Mouse (Mus musculus): ENCODE results near the gene Lyrm9. TPM values are rescaled to one million over a fixed set of nuclear protein-coding genes. Genes with fewer than 3 reads are reported as not detected.

Lyrm9 gene
- polyA plus RNA-seq, 1 experiment = 24.9 TPM

DNA sequence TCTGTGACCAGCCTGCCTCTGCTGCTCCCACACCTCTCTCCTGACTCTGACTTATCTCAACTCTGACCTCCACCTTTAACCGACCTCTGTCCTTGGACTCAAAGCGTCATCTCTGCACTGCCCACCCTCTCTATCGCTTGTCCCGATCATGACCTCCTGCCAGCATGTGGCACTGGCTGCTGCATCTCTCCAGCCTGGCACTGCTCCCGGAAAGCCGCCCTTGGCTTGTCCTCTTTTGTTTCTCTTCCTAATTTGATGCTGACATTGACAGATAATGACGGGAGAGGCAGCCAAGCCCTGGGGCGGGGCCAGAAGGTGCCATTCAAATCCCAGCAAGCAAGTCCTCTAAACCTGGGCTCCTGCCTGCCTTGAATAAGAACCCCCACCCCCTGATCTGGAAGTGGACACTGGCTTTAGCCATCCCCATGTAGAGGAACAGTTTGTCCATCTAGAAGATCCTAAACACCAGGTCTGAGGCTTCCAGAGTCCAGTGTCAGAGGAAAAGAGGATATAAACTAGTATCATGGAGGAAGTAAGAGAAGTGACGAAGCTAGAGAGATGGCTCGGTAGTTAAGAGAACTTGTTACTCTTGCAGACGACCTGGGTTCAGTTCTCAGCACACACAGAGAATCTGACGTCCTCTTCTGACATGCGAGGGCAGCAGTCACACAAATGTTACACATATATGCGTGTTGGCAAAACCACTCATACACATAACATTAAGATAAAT lies 22.6 kb upstream of the Lyrm9 start:
- Histone ChIP-seq H3K36me3 (ENCODE audit: control insufficient read depth, insufficient read depth, low read length) (no peaks in the 10 kb centered on the region), H3K4me1 (ENCODE audit: control insufficient read depth, insufficient read depth, low read length) (no peaks in the 10 kb centered on the region), H3K4me3 (ENCODE audit: insufficient read depth, low read depth, low read length) (no peak overlapping the region), H3K27ac (ENCODE audit: insufficient read depth, low read depth, low read length) (no peak overlapping the region), H3K27me3 (replicated peaks; ENCODE audit: control insufficient read depth, insufficient read depth, low read length) (no peaks in the 10 kb centered on the region)
- no peak for TF ChIP-seq CTCF (conservative IDR thresholded peaks at IDR 0.05; ENCODE audit: insufficient read depth, insufficient read length, low read depth, low read length)
- TF ChIP-seq POLR2A (IDR thresholded peaks at IDR 0.05; ENCODE audit: low read depth, low read length) = no peak
- peak; percentile 52 for DNase-seq
- WGBS = 54% methylated on average over 14 of the region's 14 CpGs

DNA sequence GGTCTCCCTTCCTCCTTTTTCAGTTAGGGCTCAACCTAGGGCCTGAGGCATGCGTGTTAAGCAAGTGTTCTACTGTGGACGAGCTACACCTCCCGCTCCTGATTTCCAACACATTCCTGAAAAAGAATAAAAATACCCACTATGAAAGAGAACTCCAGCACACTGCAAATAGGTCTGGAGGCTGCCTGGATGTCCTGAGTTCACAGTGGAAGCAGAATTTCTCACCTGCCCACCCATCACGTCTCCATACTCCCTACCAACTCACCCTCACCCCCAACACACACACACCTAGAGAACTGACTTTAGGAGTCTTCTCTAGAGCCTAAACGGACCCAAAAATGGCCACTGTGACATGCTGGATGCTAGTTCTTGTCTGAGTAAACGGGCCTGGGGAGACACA lies 21.8 kb upstream of the Lyrm9 start:
- Histone ChIP-seq H3K27me3 (replicated peaks; ENCODE audit: control insufficient read depth, insufficient read depth, low read length) (no peaks in the 10 kb centered on the region), H3K27ac (ENCODE audit: insufficient read depth, low read depth, low read length) (no peak overlapping the region), H3K36me3 (ENCODE audit: control insufficient read depth, insufficient read depth, low read length) (no peaks in the 10 kb centered on the region), H3K4me1 (ENCODE audit: control insufficient read depth, insufficient read depth, low read length) (no peaks in the 10 kb centered on the region), H3K4me3 (ENCODE audit: insufficient read depth, low read depth, low read length) (no peak overlapping the region)
- TF ChIP-seq CTCF (conservative IDR thresholded peaks at IDR 0.05; ENCODE audit: insufficient read depth, insufficient read length, low read depth, low read length) (no peak), POLR2A (IDR thresholded peaks at IDR 0.05; ENCODE audit: low read depth, low read length) (no peak)
- 91% methylated on average over 6 of the region's 6 CpGs for WGBS
- DNase-seq = no peak

DNA sequence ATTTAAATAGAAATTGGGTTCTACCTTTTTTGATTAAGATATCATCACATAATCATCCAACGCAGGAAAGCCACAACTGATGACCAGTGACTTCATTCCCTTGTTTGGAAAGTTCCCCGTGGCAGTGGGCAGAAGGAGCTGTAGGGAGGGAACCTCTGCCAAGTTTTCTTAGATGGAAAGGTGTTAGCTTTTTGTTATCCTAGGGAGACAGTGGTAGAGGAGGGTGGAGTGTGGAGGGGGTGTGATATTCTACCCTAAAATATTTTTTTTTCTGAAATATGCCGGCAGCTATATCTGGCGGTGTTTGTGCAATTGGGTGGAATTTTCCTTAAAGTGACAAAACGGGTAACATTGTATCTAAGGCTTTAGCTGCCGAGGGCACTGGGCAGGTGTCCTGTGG lies 21.2 kb upstream of the Lyrm9 start:
- Histone ChIP-seq H3K36me3 (ENCODE audit: control insufficient read depth, insufficient read depth, low read length) (no peaks in the 10 kb centered on the region), H3K4me1 (ENCODE audit: control insufficient read depth, insufficient read depth, low read length) (no peaks in the 10 kb centered on the region), H3K4me3 (ENCODE audit: insufficient read depth, low read depth, low read length) (no peak overlapping the region), H3K27me3 (replicated peaks; ENCODE audit: control insufficient read depth, insufficient read depth, low read length) (no peaks in the 10 kb centered on the region), H3K27ac (ENCODE audit: insufficient read depth, low read depth, low read length) (no peak overlapping the region)
- WGBS = 86% methylated on average over 6 of the region's 6 CpGs
- DNase-seq = no peak
- TF ChIP-seq CTCF (conservative IDR thresholded peaks at IDR 0.05; ENCODE audit: insufficient read depth, insufficient read length, low read depth, low read length) (no peak), POLR2A (IDR thresholded peaks at IDR 0.05; ENCODE audit: low read depth, low read length) (no peak)

DNA sequence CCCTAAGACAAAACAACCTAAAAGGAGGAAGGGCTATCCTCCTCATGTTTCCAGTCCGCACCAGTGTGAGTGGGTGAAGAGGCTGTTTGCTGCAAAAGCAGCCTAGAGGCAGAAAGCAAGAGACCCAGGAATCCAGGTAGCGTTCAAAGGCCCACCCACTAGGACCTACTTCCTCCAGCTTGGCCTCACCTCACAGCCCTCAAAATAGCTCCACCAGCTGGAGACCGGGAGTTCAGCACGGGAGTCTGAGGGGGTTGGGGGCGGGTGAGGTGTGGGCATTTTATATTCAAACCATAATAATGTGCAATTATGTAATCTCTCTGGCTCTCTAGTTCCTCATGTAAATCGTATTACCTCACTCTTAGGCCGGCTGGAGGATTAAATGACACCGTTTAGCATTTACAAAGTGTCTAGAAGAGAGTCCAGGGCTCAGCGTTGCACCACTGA lies 20.7 kb upstream of the Lyrm9 start:
- Histone ChIP-seq H3K4me3 (ENCODE audit: insufficient read depth, low read depth, low read length) (no peak overlapping the region), H3K4me1 (ENCODE audit: control insufficient read depth, insufficient read depth, low read length) (no peaks in the 10 kb centered on the region), H3K27me3 (replicated peaks; ENCODE audit: control insufficient read depth, insufficient read depth, low read length) (no peaks in the 10 kb centered on the region), H3K36me3 (ENCODE audit: control insufficient read depth, insufficient read depth, low read length) (no peaks in the 10 kb centered on the region), H3K27ac (ENCODE audit: insufficient read depth, low read depth, low read length) (no peak overlapping the region)
- 54% methylated on average over 9 of the region's 9 CpGs for WGBS
- TF ChIP-seq CTCF (conservative IDR thresholded peaks at IDR 0.05; ENCODE audit: insufficient read depth, insufficient read length, low read depth, low read length) (no peak), POLR2A (IDR thresholded peaks at IDR 0.05; ENCODE audit: low read depth, low read length) (no peak)
- no peak for DNase-seq

DNA sequence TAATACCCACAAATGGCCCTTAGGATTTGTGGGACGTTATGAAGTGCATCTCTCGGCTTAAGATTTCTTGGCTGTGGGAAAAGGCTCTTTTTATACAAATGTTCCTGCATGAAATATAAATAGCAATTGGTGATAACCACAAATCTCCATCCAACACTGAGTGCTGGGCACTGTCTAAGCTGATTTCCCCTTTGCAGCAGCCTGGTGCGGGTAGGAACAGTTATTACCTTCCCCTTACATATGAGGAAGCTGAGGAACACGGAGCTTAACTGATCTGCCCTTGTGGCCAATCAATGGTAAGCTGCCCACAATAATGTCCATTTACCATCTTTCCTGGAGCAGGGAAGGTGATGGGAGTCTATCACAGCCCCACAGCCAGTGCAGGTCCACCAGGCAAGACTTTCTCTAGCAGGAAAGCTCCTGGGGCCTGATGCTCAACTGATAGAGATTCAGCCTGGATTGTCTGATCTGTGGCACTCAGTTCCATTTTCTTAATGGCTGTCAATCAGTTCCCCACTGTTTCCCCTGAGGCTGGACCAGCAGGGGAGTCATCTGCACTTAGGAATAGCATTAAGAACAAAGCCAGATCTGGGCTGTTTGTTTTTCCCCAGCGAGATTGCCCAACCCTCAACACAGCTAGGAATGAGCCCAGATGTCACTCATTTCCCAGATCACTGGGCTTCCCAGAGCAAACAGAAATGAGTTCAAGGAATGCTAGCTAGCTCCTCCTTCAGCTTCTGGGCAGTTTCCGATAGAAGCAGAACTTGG lies 18.9 kb upstream of the Lyrm9 start:
- DNase-seq = no peak
- TF ChIP-seq CTCF (conservative IDR thresholded peaks at IDR 0.05; ENCODE audit: insufficient read depth, insufficient read length, low read depth, low read length) = no peak
- TF ChIP-seq POLR2A (IDR thresholded peaks at IDR 0.05; ENCODE audit: low read depth, low read length) = no peak
- H3K4me1 ChIP-seq (ENCODE audit: control insufficient read depth, insufficient read depth, low read length) = no peaks in the 10 kb centered on the region
- H3K4me3 ChIP-seq (ENCODE audit: insufficient read depth, low read depth, low read length) = no peak overlapping the region
- no peaks in the 10 kb centered on the region for H3K36me3 ChIP-seq (ENCODE audit: control insufficient read depth, insufficient read depth, low read length)
- H3K27me3 ChIP-seq (replicated peaks; ENCODE audit: control insufficient read depth, insufficient read depth, low read length) = no peaks in the 10 kb centered on the region
- 75% methylated on average over 6 of the region's 6 CpGs for WGBS
- no peak overlapping the region for H3K27ac ChIP-seq (ENCODE audit: insufficient read depth, low read depth, low read length)

DNA sequence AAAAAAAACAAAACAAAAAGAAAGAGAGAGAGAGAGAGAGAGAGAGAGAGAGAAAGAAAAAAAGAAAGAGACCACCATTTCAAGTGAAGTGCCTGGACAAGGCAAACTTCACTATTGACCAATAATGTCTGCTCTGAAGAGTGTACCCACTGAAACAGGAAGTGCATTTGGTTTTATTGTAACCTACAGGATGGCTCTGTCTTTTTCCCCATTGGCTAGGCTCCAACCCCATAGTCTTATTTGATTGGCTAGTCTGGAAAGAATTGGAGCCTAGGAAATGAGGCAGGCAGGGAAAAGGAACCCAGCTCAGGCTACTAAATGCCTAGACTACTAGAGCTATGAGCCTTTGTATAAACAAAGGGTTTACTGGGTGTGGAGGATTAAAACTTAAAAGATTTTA lies 17.0 kb upstream of the Lyrm9 start:
- H3K4me1 ChIP-seq (ENCODE audit: control insufficient read depth, insufficient read depth, low read length) = no peaks in the 10 kb centered on the region; the same call in 1 of the 2 replicates
- H3K27ac ChIP-seq (ENCODE audit: insufficient read depth, low read depth, low read length) = no peak overlapping the region
- no peak overlapping the region for H3K4me3 ChIP-seq (ENCODE audit: insufficient read depth, low read depth, low read length)
- no peak for DNase-seq
- no peaks in the 10 kb centered on the region for H3K27me3 ChIP-seq (replicated peaks; ENCODE audit: control insufficient read depth, insufficient read depth, low read length)
- no peaks in the 10 kb centered on the region for H3K36me3 ChIP-seq (ENCODE audit: control insufficient read depth, insufficient read depth, low read length)
- TF ChIP-seq CTCF (conservative IDR thresholded peaks at IDR 0.05; ENCODE audit: insufficient read depth, insufficient read length, low read depth, low read length) = no peak
- no peak for TF ChIP-seq POLR2A (IDR thresholded peaks at IDR 0.05; ENCODE audit: low read depth, low read length)

DNA sequence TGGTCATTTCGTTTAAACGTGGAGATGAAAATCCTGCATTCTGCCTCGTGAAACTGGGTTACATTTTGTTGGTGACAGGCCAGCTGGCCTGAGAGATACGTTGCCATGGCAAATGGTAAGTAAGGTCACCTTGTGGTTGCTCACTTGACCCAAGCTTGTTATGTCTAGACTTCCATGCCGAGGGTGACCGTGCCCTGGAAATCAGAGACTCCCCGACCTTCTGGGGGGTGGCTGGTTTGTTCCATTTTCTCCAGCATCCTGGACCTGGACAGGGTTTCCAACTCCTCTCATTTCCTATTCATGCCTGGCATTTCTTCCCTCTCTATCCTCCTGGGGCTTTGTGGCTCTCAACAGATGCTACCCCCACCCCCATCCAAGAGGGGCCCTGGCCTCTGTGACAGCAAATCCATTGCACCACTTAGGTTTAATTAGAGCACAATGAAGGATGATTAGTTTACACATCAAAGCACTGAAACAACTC lies 11.9 kb upstream of the Lyrm9 start:
- Histone ChIP-seq H3K27me3 (replicated peaks; ENCODE audit: control insufficient read depth, insufficient read depth, low read length) (no peaks in the 10 kb centered on the region), H3K36me3 (ENCODE audit: control insufficient read depth, insufficient read depth, low read length) (no peaks in the 10 kb centered on the region), H3K4me1 (ENCODE audit: control insufficient read depth, insufficient read depth, low read length) (no peaks in the 10 kb centered on the region; the same call in 1 of the 2 replicates), H3K4me3 (ENCODE audit: insufficient read depth, low read depth, low read length) (no peak overlapping the region), H3K27ac (ENCODE audit: insufficient read depth, low read depth, low read length) (no peak overlapping the region)
- WGBS = 34% methylated on average over 7 of the region's 7 CpGs
- TF ChIP-seq CTCF (conservative IDR thresholded peaks at IDR 0.05; ENCODE audit: insufficient read depth, insufficient read length, low read depth, low read length) (no peak), POLR2A (IDR thresholded peaks at IDR 0.05; ENCODE audit: low read depth, low read length) (no peak)
- DNase-seq = peak; percentile 33
